Mouse (Mus musculus): ENCODE results near the gene Apc2. TPM values are rescaled to one million over a fixed set of nuclear protein-coding genes. Genes with fewer than 3 reads are reported as not detected.
"Not testable (repeated sequence)": the region's sequence is repeated elsewhere in the genome, so short reads cannot be mapped to it uniquely, and the experiment has no call there.

Apc2 gene
- 10 to 100 TPM; 98.3 to 98.4 TPM for total RNA-seq (2021)

- peak; percentile 81 to 82 for DNase-seq
Observed at GRCm38 (mm10) chr10:80295618-80296425, at the start of gene Apc2. Gene Apc2, plus strand, starts transcription at chr10:80295977.

- no peak for DNase-seq
Observed at GRCm38 (mm10) chr10:80247849-80248248, 47.9 kb upstream of the Apc2 start.

GRCm38 (mm10) chr10:80248437-80248836 lies 47.3 kb upstream of the Apc2 start:
- not testable (repeated sequence) for DNase-seq

- DNase-seq: peak; percentile 95 to 97
Observed at GRCm38 (mm10) chr10:80248971-80249640, 46.7 kb upstream of the Apc2 start, which contains the start of gene Ndufs7. Gene Ndufs7, plus strand, starts transcription at chr10:80249121.

GRCm38 (mm10) chr10:80250059-80250458 lies 45.7 kb upstream of the Apc2 start:
- DNase-seq: no peak

GRCm38 (mm10) chr10:80250573-80250972 lies 45.2 kb upstream of the Apc2 start:
- DNase-seq: no peak

- no peak for DNase-seq
Observed at GRCm38 (mm10) chr10:80252011-80252410, 43.8 kb upstream of the Apc2 start.

GRCm38 (mm10) chr10:80252493-80253274 lies 43.1 kb upstream of the Apc2 start:
- DNase-seq: no peak

GRCm38 (mm10) chr10:80253551-80253950 lies 42.2 kb upstream of the Apc2 start:
- DNase-seq: no peak

GRCm38 (mm10) chr10:80254331-80255297 lies 41.2 kb upstream of the Apc2 start:
- DNase-seq: no peak

GRCm38 (mm10) chr10:80255881-80256535 lies 39.8 kb upstream of the Apc2 start:
- no peak for DNase-seq

GRCm38 (mm10) chr10:80257936-80258335 lies 37.8 kb upstream of the Apc2 start:
- DNase-seq: no peak

GRCm38 (mm10) chr10:80258752-80259462 lies 36.9 kb upstream of the Apc2 start:
- no peak for DNase-seq

GRCm38 (mm10) chr10:80259463-80259805 lies 36.3 kb upstream of the Apc2 start:
- no peak for DNase-seq

GRCm38 (mm10) chr10:80259861-80260641 lies 35.7 kb upstream of the Apc2 start:
- peak; percentile 56 to 74 for DNase-seq

- DNase-seq: peak; percentile 90 to 92
Observed at GRCm38 (mm10) chr10:80260642-80261584, 34.9 kb upstream of the Apc2 start, which contains the start of the genes Gamt and Dazap1. Gene Gamt, minus strand, starts transcription at chr10:80261012. Gene Dazap1, plus strand, starts transcription at chr10:80261486.

GRCm38 (mm10) chr10:80261585-80261968 lies 34.2 kb upstream of the Apc2 start:
- peak; percentile 84 to 88 for DNase-seq

- DNase-seq: no peak
Observed at GRCm38 (mm10) chr10:80262169-80262568, 33.6 kb upstream of the Apc2 start.
